Mouse (Mus musculus): Measurements from ENCODE around the gene Pvr.

Pvr gene

DNA sequence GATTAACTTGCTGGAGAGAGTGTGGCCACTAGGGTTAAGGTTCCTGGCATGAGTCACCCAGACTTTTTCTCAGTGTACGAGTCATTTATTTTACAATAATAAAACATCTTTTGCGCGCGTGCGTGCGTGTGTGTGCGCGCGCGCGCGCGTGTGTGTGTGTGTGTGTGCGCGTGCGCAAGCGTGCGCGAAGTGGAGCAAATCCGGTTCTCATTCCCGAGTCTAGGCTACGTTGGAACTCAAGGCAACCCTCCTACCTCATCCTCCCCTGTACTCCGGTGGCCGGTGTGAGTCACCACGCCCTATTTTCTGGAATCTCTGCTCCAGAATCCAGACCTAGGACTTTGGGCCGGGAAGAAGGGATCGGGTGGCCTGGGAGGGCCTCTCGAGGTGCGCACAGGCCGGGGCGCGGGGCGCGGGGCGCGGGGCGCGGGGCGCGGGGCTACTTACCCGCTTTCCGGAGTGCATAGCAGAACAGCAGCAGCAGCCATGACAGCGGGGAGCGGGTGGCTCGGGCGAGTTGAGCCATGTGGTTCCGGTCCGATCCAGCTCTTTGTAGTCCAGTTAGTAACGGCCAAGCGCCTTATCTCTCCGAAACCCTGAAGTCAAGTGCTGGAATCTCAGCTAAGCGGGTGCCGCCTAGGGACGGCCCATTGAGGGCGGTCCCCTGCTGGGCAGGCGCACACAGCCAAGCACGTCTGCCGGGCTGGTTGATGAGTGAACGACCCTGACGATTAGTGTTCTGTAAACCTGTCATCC is at the start of gene Pvr:
TSS of gene Pvr (minus strand) at position 655 of the 756 bp plus-strand sequence.
- DNase-seq = peak; percentile 80

DNA sequence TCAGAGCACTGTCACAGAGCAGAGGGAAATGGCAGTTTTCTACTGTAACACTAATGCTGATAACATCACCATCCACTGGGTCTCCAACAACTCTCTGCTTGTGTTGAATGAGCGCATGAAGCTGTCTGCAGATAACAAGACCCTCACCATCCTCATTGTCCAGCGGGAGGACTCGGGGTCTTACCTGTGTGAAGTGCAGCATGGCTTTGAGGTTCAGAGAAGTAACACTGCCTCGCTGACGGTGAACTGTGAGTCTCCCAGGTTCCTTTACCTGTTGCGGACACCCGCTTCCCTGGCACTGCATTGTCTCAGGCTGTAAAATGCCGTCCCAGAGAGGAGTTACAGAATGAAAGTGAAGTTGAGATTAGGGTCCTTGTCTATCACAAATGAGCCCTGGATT is 49.2 kb upstream of the Pvr start:
- no peak for DNase-seq

DNA sequence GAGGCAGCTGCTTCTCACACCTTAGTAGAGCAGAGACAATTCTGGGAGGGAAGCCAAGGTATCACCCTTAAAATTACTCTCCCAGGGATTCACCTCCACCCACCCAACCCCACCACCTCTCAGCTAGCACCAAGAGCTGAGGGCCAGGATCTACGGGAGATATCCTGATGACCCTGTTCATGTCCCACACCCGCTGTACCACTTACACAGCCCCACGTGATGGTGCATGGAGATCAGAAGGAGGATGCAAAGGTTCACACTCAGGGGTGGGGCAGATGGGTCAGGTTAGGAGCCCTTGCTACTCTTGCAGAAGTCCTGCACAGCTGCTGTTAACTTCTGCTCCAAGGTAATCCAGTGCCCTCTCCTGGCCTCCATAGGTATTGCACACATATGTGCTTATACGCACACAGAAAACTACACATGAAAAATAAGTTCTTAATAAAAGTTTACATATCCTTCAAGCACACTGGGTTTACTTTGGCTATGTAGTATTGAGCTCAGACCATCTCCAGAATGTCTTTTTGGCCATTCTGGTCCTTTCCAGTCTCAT is 48.7 kb upstream of the Pvr start:
- peak; percentile 32 for DNase-seq

DNA sequence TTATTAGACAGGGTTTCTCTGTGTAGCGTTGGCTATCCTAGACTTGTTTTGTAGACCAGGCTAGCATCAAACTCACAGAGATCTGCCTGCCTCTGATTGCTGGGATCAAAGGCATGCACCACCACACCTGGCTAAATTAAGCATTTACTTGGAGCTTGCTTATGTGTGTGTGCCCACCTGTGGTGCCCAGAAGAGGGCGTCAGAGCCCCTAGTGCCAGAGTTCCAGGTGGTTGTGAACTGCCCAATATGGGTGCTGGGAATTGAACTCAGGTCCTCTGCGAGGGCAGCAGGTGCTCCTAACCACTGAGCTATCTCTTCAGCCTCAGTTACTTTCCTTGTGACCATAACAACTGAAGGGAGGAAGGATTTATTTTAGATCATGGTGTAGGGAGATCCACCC is 48.1 kb upstream of the Pvr start:
- no peak for DNase-seq

DNA sequence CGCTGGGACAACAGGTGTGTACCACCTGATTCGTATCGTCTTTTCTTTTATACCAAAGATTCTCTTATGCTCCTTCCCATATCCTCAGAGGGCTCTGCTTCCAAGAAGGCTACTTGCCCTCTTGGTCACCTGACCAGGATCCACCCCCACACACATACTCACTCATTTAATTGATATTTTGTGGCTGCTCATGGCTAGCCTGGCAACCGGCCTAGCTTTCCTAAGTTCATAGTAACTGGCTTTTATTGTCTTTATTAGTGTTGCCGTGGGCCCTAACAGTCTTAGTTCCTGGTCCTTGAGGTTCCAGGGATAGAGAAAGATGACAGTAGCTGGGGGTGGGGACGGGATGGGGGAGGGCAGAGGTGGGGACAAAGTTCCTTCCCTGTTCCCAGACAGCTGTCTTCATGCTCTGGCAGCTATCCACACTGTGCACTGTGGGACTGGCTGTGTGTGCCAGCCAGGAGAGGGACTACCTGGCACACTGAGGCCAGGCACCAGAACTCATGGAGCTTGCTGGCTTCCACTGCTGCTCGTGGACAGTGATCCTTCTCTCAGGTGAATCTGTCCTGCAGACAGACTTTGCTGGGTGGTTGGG is 44.1 kb upstream of the Pvr start, which contains the start of gene Ceacam20:
TSS of gene Ceacam20 (plus strand) at position 428 of the 595 bp plus-strand sequence.
- DNase-seq = no peak

DNA sequence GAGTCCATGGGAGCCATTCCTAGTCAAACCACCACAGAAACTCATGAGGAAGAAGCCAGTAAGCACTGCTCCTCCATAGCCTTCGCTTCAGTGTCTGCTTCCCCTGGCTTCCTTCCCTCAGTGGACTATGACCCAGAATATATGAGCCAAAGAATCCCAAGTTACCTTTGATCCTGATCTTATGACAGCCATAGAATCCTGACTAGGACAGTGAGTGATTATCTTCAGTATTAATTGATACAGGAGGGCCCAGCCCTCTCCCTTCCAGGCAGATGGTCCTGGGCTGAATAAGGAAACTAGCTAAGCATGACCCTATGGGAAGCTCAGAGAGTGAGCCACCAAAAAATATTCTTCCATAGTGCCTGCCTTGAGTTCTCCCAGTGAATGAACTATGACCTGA is 41.5 kb upstream of the Pvr start:
- DNase-seq = no peak

DNA sequence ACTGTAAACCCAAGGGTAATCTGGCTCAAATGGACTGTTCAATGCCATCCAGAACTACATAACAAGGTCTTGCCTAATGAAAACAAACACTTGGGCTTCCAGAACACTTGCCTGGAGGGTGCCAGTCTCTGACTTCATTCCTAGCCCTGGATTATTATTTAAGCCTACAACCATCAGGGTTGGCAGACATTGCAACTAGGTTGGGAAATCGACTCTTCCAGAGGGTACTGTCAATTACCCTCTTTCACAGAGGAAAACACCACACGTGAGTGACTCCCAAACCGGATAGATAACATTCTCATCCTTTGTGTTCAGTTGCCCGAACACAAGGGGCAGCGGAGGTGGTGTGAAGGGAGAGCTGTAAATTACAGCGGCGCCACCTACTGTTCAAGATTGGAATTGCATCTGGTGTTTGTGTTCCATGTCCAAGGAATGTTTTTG is 35.4 kb upstream of the Pvr start:
- peak; percentile 96 for DNase-seq

DNA sequence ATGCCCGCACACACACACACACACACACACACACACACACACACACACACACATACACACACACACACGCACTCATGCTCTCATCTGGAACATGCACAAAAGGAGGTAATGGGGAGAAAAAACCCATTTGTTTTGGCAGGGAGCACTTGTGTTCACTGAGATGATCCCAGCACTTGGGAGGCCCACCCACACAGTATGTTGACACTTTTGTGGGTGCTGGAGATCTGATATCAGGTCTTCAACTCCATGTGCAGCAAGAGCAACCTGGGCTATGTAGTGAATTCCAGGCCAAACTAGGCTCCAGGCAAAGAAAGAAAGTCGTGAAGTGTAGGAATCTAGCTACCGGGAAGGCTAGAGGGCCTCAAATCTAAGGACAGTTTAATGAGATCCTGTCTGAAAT is 34.9 kb upstream of the Pvr start:
- peak; percentile 52 for DNase-seq

DNA sequence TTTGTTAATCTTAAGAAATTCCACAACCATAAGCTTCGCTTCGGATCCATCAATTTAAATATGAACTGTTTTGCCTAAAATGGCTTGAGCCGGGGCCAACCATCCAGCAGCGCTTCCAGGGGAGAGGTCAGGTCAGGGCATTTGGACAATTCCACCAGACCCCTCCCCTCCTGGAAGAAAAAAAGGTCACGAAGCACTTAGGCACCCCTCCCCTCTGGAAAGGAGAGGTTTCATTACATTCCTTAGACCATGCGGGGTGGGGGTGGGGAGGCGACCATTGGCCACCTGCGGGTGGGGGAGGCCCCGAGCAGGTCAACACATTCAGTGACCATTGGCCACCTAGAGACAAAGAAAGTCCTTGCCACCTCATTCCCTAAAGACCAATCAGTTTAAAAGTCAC is 32.1 kb upstream of the Pvr start:
- no peak for DNase-seq

DNA sequence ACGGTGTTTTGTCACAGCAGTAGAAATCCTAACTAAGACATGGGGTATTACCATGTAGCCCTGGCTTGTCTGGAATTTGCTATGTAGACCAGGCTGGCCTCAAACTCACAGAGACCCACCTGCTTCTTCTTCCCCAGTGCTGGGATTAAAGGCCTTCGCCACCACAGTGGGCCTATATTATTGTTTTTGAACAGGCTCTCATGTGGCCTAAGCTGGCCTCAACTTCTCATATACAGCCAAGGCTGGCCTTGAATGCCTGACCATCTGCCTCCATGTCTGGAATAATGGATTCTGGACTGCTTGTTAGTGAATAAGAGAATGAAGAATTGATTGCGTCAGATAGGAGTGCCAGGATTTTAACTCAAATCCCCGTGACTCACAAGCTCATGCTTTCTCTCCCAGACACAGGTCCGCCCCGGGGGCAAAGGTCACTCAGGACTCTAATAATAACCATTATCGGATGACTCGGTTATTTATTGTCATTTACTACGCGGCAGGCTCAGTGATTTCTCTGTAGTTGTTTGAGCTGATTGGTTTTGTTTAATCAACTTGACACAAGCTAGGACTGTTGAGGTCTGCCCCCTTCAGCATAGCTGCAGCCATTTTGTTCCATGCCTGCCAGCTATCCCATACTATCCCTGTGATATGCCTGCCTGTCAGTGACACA is 31.5 kb upstream of the Pvr start:
- no peak for DNase-seq

DNA sequence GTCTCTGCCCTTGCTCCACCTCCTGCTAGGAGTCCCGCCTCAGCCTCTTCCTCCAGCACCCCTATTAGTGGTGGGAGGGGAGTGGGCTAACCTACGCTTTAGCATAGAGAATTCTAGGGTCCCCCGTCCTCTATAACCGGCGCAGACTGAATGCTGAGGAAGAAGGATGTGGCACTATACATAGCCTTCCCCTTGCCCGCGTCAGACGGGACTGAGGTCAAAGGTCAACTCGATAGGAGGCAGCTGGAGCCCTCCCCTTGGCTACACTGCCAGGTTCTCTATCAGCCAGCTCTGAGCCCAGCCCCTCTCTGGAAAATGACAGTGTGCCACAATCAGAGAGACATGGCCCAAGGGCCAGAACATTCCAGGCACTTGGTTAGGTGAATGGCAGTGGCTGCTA is 29.6 kb upstream of the Pvr start, which contains the start of gene Igsf23:
TSS of gene Igsf23 (minus strand) at position 168 of the 400 bp plus-strand sequence.
- no peak for DNase-seq

DNA sequence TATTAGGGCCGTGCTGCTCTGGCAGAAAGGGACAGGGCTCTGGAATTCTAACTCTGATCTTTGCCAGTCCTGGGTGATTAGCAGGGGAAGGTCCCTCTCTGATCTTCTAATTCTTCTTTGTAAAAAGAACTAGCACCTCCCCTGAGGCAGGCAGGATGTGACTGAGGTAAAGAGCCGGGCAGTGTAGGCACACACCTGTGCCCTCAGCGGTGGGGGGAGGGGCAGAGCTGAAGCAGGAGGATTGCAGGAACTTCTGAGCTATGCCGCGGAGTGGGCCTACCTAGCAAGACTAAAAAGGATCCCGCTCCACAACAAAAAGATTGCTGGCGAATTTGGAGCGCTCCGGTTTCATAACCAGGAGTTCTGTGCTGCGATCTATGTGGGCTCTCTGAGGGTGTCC is 29.0 kb upstream of the Pvr start:
- DNase-seq = peak; percentile 97

DNA sequence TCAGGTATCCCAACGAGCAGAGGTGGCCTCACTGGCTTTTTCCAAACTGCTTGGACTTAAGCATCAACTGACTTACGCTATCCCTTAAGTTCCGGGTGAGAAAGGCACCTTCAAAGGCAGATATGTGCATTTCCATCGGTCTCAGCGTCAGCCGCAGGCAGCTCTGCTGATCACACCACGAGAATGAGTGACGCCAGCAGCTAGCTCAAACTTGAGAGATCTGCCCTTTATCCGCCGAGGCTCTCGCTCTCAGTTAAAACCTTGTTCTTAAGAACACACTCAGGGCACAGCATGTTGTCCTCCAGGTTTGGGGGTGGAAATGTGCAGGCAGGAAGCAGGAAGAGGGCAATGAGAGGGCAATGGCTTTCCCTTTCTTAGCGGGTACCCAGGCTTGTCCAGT is 28.0 kb upstream of the Pvr start:
- DNase-seq = no peak

DNA sequence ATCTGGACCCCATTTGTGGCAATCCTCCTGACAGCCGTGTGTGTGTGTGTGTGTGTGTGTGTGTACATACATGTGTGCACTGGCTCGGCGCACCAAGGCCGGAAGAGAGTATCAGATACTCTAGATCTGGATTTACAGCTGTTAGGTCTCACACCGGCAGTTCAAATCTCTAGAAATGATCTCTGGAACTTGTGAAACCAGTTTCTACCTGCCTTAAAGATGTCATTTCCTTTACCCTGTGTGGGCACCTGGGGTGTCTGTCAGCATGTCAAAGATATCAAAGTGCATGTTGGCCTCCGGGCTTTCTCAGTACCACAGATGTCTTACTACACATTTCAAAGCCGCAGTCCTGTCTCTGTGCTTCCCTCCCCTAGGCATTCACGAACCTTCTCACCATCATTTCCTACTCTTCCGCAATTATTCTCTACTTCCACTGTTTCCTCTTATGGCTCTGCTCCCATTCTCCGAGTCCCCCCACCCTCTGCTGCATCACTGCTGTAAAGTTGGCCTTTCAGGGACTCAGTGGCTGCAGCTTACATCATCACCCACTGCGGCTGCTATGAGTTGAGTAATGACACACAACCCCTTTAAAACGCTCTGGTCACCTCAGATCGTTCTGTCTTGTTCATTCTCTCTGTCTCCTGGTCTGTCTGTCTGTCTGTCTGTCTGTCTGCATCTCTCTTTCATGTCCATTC is 25.0 kb upstream of the Pvr start:
- DNase-seq = peak; percentile 70

DNA sequence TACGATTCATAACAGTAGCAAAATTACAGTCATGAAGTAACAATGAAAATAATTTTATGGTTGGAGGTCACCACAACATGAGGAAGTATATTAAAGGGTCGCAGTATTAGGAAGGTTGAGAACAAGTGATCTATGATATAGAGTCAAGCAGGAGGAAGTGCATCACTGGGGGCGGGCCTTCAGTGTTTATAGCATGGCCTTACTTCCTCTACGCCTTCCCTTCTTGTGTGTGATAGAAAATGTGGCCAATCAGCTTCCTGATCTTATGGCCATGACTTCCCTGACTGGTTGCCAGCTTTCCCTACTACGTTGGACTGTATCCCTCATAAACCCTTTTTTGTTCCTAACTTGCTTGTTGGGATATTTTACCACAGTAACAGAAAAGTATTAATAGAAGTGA is 24.2 kb upstream of the Pvr start:
- peak; percentile 65 for DNase-seq

DNA sequence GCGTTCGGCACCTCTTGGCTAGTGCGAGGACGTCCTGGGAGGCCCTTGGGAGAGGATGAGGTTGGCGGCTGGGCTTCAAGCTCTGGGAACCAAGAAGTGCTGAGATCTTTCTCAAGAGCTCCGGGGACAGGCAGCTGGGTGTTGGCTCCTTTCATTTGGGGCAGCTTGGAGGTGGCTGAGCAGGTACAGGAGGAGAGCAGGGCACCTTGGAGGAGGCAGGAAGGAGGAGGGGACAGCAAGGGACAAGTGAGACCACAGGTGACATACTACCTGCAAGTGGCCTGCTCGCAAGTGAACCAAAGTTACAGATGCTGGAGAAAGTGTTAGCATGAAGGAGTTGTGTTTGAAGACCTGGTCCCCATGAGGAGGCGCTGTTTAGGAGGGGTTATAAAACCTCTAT is 23.7 kb upstream of the Pvr start:
- peak; percentile 58 for DNase-seq

DNA sequence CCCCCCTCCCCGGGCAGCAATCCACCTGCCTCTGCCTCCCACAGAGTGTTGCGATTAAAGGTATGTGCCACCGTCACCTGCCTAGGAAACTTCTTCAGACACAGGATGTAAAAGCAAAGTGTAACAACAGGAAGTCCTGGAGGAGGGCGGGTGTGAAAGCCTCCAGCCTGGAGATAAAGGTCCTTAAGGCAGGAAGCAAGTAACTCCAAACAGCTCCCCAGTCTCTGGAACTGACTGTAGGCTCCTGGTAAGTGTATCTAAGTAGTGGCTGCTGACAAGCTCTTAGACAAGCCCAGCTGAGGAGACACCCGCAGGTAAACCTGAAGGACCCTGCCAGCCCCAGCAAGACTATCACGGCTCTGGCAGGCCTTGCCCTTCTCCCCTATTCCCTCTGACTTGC is 19.3 kb upstream of the Pvr start:
- peak; percentile 67 for DNase-seq

DNA sequence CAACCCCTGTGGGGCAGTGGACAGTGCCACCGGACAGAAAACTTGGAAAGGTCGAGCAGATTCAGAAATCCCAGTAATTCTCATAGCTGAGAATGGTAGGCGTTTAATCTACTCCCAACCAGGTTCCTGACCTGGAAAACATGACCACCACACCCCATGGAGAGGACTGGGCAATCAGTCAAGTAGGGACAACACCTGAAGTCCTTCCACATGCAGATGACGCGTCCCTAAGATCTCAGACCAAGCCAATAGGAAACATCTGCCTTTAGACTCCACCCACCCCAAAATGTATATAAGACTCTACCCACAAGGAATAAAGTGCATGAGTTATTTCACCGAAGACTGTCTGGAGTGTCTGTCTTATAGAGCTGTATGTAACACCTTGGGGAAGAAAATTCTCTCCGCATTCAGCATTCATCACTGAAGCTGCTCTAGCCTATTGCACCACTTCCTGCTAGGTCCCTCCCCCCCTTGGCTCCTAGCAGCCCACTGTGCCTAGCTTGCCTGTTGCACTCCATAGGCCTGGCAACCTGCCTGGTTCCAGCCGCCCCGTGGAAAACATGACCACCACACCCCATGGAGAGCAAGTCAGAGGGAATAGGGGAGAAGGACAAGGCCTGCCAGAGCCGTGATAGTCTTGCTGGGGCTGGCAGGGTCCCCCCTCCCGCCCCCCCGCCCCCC is 18.7 kb upstream of the Pvr start:
- peak; percentile 78 for DNase-seq

DNA sequence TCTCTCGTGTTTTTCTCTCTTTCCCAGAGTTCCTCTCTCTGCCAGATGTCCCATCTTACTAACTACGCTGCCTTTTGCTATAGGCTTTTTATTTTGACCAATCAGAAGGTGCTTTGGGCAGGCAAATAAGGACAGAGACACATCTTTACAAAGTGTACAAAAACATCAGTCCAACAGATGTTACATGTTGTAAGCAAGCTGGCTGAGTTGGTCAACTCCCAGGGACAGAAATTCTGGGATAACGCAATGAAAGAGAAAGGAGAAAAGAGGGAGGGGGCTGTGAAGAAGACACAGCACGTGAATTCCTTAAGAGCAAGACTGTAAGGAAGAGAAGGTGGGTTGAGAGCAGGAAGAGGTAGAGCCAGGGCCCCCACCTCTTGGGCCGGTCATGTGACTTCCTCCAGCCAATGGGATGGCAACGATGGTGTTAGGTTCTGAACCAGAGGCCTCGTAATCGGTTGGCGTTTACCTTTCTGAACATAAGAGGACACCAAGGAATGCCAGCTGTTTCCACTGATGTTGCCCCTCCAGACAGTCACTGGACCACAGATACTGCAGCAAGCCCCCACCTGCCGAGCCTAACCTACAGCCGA is 16.4 kb upstream of the Pvr start:
- DNase-seq = peak; percentile 55

DNA sequence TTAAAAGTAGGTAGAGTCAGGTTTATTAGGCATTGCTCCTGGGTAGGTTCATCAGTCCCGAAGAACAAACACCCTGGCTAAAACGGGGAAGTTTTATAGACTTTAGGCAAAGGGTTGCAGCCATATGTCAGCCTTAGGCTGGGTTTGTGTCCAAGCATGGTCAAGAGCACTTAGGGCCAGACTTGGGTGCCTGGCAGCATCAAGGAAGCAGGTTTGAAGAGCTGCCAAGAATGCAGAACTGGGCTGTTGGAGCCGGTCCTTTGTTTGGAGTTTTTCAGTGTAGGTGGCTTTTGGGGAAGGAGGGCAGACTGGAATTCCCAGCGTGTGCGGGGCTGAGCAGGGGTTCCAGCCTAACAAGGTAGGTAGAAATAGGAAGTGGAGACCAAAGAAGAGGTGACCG is 15.0 kb upstream of the Pvr start:
- no peak for DNase-seq

DNA sequence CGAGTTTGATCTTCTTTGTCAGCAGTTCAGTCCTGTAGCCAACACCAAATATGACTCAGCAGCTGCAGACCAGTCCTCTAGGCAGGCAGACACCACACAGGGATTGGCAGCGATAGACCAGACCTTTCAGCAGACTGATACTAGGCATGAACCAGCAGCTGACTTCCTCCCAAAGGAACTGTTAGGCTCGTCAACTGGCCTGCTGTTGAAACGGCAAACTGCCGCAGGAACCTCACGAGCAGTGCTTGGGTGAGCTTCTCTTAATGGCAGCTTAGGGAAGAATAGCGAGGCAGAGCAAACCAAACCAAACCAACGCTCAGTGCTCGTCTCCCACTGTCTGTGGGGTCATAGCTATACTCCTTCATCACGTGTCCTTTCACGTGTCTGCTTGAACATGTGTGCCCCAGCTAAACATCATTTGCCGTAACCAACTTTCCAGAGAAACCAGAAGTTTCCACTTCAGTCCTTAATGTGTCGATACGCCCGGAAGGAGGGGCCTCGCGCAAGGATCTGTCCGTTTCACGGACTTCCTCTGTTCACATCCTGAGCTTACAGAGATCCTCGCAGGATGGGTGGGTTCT is 14.3 kb upstream of the Pvr start:
- DNase-seq = peak; percentile 68
